Mouse (Mus musculus): ENCODE results near the gene Tbc1d10c.

The Tbc1d10c gene

GRCm38 (mm10) chr19:4215451-4215840 is 24.4 kb upstream of the Tbc1d10c start:
- DNase-seq (ENCODE audit: low spot score): no peak

DNA sequence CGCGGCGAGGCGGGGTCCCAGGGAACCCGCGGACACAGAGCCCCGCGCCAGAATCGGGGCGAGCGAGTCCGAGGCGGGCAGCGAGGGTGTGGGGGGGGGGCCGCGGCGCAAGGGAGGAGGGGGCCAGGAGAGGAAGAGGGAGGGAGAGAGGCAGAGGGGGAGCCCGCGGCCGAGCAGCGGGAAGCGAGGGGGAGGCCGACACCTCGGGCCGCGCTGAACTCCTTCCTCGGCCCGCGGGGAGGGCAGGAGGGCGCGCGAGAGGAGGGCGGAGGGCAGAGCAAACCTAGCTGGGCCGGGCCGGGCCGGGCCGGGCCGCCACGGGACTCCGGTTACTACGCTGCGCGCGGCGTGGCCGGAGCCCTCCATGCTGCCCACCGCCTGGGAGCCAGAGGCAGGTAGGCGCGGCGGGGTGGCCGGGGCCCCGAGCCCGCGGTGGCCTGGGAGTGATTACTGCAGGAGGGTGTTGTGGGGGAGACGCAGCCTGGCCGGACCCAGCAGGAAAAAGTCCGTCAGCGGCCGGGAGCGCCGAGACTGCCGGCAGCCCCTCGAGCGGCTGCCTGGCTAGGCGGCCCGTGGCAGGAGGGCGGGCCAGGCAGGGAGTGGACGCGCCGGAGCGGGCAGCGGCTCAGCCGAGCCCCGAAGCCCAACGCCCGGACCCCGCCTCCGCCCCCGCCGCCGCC is 23.8 kb upstream of the Tbc1d10c start:
- DNase-seq (ENCODE audit: low spot score): no peak

- peak; percentile 54 for DNase-seq (ENCODE audit: low spot score)
Measured at GRCm38 (mm10) chr19:4214071-4214770, 23.1 kb upstream of the Tbc1d10c start, which contains the start of the genes Clcf1 and AC109138.7. TSS of gene Clcf1 (plus strand) at chr19:4214238. TSS of gene AC109138.7 (plus strand) at chr19:4214357.

DNA sequence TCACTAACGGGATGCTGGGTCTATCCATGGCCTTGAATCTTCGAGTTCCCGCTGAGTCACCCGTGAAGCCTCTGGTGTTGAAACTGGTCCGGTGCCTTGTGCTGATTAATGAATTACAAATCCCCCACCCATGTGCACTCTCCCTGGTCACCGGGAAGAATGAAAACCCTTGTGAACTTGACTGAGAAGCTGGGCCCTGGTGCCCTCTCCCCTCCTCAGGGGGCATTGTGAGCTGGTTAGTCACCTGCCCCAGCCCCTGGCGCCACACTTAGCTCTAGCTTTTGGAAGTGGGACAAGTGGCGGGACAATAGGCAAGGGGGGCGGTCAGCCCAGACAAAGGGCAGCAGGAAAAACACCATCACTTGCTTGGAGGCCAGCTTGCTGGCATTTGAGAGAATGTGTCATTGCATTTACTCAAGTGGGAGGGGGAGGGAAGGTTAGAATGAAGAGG is 22.5 kb upstream of the Tbc1d10c start:
- DNase-seq (ENCODE audit: low spot score): peak; percentile 49

- DNase-seq (ENCODE audit: low spot score): no peak
Measured at GRCm38 (mm10) chr19:4211891-4212588, 21.0 kb upstream of the Tbc1d10c start.

GRCm38 (mm10) chr19:4208563-4208962 is 17.5 kb upstream of the Tbc1d10c start:
- DNase-seq (ENCODE audit: low spot score): no peak

- peak; percentile 74 for DNase-seq (ENCODE audit: low spot score)
Measured at GRCm38 (mm10) chr19:4206971-4207370, 15.9 kb upstream of the Tbc1d10c start.

DNA sequence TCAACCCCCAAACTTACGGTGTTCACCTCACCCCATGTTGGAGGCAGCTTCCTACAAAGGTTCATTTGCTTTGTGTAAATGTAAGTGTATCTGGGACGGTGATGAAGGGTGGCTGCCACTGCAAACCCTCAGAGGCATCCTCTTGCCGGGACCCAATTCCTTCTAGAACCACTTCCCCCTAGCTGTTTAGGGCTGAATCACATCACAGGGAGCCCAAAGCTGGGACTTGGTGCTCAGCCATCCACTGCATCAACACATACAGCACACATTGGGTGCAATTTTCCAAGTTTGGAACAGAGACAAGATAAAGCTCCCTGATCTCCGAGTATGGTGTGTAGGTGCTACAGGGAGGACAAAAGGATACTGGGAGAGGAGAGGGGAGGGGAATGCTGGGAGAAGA is 13.8 kb upstream of the Tbc1d10c start:
- no peak for DNase-seq (ENCODE audit: low spot score)

DNA sequence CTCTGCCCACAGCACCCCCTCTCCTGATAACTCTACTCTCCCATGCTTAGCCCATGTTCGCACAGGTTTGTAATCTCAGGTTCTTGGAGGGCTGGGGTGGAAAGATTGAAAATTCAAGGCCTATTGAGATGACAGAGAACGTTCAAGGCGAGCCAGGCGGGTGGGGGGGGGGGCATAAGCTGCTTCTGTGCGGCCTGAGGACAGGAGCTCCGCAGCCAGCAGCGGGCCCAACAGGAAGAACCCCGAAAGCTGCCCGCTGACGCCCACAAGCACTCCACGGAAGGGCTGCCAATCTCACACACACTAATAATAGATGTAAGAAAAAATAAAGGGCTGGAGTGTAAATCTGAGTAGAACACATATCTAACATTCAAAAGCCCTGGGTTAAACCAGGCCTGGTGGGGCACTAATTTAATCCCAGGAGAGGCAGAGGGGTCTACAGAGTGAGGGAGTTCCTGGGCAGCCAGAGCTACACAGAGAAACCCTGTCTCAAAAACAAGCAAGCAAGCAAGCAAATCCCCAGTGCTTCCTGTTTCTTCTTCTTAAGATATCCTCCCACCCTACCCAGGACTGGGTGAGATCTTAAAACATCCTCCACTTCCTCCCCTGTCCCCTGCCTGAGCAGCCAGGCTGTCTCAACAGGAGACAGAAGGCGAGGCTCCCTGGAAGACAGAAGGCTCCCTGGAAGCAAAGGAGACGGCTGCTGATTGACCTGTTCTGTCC is 12.7 kb upstream of the Tbc1d10c start:
- no peak for DNase-seq (ENCODE audit: low spot score)

DNA sequence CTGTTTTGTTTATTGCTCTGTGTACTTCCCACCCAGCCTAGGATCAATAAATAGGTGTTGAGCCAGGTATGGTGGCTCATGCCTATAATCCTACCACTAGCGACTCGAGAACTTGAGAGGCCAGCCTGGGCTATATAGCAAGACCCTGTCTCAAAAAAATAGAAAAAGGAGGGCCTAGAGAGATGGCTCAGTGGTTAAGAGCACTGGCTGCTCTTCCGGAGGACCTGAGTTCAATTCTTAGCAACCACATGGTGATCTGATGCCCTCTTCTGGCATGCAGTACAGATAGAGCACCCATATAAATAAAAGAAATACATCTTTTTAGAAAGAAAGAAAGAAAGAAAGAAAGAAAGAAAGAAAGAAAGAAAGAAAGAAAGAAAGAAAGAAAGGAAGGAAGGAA is 12.1 kb upstream of the Tbc1d10c start:
- no peak for DNase-seq (ENCODE audit: low spot score)

DNA sequence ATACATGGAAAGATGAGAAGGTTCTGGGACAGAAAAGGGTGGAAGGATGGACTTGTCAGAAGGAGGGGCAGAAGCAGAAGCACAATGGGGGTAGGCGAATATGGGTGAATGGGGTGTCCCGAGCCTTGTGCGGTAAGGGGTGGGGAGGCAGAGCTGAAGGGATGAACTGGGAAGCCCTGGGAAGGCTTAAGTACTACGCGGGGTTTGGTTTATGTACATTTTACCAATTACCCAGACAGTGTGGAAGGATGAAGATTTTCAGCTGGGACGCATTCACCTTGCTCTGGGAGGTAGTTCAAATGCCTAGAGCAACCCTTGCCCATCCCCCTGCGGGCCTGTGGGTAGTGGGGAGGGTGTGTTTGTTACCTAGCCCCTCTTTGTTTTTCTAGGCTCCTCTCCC is 11.1 kb upstream of the Tbc1d10c start:
- no peak for DNase-seq (ENCODE audit: low spot score)

GRCm38 (mm10) chr19:4201291-4201909 is 10.3 kb upstream of the Tbc1d10c start, which contains the start of gene Rad9a:
TSS of gene Rad9a (minus strand) at chr19:4201662.
- peak; percentile 92 for DNase-seq (ENCODE audit: low spot score)

DNA sequence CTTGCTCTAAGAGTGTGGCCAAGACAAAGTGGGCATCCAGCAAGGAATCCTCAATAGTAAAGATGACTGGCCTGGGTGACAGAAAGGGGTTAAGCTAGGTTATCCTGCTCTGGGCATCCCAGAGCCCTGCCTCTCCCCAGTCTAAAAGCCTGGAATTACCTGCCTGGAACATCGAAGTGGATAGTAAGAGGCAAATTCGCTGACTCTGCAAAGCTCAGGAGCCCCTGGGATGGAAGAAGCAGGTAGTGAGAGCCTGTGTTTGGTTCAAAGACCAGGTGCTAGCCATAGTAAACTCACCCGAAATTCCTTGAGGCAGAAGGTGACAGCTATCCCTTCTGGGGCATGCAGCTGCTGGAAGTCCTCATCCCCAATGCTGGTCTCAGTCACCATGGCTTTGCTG is 6.1 kb upstream of the Tbc1d10c start:
- no peak for DNase-seq (ENCODE audit: low spot score)

DNA sequence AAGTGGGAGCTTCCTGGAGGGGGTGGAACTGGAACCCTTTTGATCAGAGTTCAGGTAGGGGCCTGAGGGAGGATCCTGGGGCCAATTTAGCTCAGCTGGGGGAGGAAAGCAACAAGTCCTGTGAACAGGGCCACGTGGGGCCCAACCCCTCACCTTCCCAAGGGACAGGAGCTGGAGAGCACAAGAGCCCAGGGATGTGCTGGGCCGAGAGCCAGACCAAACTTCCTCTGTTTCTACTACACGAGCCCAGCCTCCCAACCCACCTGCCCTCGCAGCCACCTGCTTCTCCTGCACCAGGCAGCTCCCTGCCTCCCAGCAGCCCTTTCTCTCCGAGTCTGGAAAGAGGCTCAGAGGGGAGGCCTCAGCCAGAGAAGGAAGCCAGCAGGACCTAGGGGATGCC is 5.5 kb upstream of the Tbc1d10c start:
- peak; percentile 71 for DNase-seq (ENCODE audit: low spot score)

DNA sequence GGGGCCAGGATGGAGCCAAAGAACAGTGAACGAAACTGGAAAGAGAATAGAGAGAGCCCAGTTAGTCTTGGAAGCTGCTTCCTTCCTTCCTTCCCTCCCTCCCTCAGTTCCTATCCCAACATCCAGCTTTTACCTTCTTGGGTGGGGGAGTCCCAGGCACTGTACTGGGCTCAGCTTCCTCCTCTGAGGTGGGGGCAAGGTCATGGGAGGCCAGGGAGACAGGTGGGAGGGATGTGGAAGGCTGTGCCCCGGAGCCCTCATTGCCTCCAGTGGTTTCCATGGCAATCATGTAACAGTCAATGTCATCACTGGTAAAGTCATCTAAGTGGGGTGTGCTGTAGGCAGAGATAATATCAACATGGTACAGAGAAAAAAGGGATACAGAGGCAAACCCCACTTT is 5.0 kb upstream of the Tbc1d10c start:
- no peak for DNase-seq (ENCODE audit: low spot score)

GRCm38 (mm10) chr19:4194776-4195650 is 3.9 kb upstream of the Tbc1d10c start:
- DNase-seq (ENCODE audit: low spot score): no peak

DNA sequence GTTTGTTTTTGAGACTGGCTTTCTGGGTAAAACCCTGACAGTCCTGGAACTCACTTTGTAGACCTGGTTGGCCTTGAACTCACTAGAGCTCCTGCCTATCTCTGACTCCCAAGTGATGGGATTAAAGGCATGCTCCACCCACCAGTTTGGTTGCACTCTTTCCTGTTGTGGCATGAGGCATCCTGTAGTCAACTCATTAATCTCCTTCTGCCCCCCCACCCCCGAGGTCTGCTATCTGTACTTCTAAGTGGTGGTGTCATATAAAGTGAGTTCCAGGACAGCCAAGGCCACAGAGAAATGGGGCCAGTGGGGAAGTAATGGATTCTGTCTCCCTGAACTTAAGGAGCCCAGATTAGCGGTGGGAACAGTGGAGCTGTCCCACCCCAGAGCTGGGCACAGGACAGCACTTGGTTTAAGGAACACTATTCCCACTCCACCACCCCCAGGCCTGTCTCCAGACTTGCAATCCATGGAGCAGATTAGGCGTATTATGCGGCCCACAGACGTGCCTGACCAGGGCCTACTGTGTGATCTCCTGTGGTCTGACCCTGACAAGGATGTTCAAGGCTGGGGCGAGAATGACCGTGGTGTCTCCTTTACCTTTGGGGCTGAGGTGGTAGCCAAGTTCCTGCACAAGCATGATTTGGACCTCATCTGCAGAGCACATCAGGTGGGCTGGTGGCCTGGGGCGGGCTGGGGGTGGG is 3.1 kb upstream of the Tbc1d10c start:
- DNase-seq (ENCODE audit: low spot score): no peak

- no peak for DNase-seq (ENCODE audit: low spot score)
Measured at GRCm38 (mm10) chr19:4193129-4193528, 2.0 kb upstream of the Tbc1d10c start.

DNA sequence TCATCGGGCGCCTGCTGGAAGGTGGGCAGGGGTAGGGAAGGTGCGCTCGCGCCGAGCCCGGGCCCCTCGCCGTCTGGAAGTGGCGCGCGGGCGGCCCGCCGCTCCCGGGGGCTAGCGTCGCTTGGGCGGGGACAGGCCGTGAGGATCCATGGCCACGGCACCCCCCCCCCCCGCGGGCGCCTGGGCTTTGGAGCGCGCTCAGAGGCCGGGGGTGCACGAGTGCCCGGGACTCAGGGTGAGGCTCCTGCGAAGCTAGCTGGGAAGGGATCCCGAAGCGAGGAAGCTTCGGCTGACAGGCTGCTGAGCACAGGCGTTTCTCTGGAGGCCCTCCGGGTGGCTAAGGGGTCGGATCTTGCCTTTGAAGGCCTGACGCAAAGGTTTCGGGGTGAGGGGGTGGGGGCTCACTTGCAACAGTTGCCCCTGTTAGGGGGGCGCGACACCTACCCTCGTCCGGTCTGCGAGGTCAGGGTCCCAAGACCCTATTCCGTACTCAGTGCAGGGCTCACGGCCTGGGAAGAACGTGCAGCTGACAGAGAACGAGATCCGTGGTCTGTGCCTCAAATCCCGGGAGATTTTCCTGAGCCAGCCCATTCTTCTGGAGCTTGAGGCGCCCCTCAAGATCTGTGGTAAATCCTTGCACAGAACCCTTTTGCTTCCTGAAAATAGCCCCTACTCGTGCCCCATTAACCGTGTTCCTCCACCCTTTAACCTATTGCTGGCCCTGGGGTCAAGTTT is 1.3 kb upstream of the Tbc1d10c start:
- peak; percentile 57 for DNase-seq (ENCODE audit: low spot score)
